Mouse (Mus musculus) layer of hippocampus, adult 8-10 months (tissue): ENCODE results near the gene Traf6. TPM values are rescaled to one million over a fixed set of nuclear protein-coding genes. Genes with fewer than 3 reads are reported as not detected.
"Not testable (repeated sequence)": the region's sequence is repeated elsewhere in the genome, so short reads cannot be mapped to it uniquely, and the experiment has no call there.

ENCODE experiments used
- DNase-seq, 2 experiments: peaks; one replicate each; pipeline ENCODE4 v3.0.0; 2022; ENCODE audit warnings: low spot score in 2 of 2
- total RNA-seq, 4 experiments: library from RNA; stranded (reverse); gene quantifications; 2 replicates each; pipeline ENCODE4 v1.2.4; 2022

The Traf6 gene
- total RNA-seq, 4 experiments from 2014 or later, result 15.4 to 17.1 (median 16.4) TPM

DNA sequence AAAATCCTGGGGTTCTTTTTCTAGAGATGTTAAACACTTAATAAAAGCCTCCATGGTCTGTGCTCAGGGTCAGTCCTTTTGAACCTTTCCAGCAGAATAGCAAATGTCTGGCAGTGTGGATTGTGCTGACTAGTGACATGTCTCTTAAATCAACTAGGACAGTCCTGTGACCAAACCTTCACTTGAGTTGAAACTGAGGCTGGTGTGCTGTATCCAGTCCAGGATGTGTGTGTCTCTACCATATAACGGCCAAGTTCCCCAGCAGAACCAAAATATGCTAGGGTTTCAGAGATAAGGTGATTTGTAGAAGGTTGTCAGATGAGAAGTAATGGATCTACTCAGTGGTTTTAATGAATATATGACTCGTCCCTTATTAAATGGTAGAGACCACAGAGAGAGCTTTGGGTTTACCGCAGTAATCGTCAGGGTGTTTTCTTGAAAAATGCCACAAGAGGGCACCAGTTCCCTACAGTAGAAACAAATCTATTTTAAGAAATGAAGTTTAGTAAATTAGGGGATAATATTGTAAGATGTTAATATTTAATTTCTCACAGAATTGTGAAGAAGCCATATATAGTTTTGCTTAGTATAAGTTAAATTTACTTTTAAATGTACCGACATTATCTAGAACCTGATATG, 15.5 kb downstream of the Traf6 start:
- no peak for DNase-seq

DNA sequence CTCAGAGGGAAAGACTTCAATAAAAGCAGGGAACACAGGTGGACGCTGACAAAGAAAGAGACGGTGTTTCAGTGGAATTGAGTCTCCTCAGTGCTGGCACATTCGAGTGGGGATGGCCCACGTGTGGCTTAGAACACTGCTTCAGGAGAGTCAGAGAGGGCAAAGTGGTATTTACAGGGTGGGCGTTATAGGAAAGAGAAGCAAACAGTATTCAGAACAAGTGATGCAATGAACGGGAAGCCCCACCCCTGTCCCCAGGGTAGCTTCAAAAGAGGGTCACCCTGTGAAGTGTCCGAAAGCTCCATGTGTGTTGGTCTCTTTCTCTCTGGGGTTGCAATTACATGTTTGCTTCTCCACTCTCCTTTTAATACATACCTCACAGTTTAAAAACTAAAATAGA, 17.4 kb downstream of the Traf6 start:
- no peak for DNase-seq

DNA sequence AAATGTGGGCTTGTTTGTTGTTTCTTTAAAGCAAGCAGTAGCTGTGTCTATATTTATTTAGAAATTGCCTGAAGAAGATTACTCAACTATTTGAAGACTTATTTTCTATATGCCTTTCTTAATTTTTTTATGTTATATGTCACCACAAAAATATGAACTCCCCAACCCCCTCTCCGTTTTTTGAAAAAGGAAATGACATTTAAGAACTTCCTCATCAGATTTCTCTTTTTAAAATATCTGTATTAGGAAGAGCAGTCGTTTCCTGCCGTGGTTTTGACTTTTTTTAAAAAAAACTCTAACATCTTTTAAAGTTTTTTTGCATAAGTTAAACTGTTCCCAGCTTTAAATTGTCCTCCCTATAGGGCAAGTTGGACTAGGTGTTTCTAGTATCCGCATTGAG, 21.1 kb downstream of the Traf6 start:
- DNase-seq, result no peak

DNA sequence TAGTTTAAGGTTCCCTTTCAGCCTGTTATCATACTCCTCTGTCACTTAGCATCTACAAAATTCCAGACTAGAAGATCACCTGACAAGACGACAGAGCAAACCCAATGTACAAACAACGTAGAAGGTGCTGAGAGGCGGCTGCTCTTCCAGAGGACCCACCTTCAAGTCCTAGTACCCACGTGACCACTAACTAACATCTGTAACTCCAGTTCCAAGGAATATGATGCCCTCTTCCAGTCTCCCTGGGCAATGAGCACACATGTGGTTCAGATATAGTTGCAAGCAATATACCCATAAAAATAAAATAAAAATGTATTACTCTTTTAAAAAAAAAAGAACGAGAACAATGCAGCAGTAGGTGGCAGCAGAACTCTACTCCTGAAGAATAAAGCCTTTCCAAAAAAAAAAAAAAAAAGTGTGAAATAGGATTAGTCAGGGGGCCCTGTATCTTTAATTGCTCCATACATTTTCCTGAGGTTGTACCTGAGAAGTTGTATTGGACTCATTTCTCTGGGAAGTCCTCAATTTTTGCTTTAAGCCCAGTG, 27.8 kb downstream of the Traf6 start:
- DNase-seq, result no peak

- DNase-seq, result no peak
These were observed 33.4 kb downstream of the Traf6 start for GRCm38 (mm10) chr2:101711608-101712007.

DNA sequence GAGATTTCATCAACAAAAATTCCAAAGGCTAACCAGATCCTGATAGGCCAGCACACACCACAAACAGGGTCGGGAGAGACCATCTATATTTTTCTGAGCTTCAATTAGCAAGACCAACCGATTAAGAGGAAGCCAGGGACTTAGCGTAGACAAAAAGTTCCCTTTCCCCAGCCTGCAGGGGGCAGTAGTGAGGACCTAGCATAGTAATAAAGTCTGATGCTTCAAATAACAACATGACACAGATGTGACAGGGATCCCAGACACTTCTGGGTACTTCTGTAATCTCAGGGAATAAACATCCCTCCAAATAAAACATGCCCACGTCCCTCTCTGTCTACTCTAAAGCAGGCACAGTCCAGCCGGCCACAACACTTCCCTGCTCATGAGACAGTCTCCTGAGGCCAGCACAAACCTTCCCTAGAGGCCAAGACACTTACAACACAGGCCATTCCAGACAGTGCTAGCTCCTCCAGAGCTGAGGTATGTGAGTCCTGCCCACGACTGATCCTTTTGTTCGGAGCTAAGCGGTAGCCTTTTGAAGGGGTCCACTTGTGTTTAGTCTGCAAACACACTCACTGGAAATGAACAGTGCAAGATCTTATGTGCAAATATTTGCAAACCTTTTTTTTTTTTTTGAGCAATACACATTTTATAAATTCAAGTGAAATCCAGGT, 37.6 kb downstream of the Traf6 start:
- DNase-seq, result no peak

DNA sequence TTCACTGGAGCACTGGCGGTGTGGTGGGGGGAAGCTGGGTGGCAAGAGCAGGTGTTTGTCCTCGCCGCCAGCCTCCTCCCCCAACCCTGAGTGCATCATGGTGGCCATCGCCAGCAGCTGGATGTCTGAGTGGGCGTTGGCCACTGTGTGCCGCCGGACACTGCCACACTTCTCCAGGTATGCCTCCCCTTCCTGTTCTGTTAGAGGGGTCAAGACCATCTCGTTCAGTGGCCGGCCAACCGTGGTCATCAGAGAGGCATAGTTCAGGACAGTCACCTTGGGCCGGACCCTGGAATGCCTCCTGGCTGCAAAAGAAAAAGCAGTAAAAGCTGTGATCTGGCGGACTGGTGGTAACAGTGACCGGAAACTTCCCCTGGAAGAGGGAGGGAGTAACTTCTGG, 38.9 kb downstream of the Traf6 start:
- DNase-seq, result no peak

DNA sequence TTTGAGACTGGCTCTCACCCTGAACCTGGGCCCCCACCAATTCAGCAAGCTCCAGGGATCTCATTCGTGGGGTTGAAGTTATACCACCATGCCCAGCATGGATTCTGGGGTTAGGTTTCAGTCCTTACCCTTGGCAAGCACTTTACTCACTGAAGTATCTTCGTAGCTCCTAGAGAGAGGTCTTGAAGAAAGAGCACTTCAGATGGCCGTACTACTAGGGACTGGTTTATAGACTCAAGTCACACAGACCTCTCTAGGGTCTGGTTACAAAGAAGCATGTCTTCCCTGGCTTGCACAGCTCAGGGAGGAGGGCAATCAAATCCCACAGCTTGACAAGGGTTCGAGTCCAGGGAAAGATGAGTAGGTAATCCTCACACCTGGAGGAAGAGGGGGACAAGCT, 43.6 kb downstream of the Traf6 start:
- no peak for DNase-seq

DNA sequence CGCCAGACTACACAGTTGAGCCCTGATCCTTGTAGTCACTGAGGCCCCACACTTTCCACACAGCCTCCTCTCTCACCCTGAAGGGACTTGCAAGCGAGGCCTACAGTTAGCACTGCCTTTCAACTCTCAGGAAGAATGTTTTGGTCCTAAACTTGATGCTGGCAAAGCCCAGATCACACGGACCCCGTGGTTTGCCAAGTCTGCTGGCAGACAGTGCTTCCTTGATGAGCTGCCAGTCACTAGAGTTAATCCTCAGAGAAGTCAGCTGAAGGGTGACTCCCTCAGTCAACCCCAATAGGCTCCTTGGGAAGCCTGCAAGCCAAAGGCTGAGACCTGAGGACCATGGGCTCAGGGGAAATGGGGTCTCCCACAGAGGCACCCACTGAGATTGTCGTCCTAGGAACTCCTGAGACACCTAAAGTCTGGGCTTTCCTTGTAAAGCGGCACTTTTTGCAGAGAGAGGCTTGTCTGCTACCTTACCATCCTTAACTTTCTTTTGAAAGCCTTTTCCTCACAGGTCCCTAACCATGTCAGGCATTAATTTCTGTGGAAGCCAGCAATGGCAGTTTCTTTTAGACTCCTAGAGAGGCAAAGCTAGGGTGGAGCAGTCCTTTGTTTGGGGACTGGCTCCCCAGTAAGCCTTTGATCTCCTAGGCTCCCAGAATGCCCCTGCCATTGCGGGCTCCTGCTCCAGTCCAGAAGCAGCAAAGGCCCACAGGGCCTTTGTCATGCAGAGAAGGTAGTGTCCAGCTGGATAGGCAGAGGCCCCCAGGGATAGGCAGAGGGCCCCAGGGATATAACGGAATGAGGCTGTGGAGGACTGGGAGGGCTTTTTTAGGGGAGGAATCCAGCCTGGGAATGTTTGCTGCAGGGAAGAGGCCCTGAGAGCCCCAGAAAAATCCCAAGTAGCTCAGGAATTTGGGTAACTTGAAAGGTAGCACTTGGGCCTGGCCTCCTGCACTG, 44.4 kb downstream of the Traf6 start:
- DNase-seq, result no peak

- no peak for DNase-seq
These were observed 45.2 kb downstream of the Traf6 start for GRCm38 (mm10) chr2:101723333-101723881.

GRCm38 (mm10) chr2:101727787-101728186, 49.6 kb downstream of the Traf6 start:
- no peak for DNase-seq

DNA sequence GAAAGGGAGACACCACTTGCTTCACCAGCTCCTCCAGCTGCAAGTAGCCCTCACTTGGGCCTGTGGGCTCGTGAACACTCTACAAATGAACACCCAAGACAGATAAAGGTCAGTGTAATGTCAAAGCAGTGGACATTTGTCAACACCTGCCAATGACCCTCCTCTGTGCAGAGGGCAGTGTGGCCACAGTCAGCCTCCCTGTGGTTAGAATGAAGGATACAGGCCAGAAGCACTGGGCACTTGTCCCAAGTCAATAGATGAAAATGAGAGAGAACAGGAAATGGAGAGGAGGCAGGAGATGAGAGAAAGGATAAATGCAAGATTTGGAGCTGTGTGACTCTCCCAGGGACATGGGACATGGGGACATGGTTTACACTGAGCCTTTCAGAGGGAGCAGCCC, 51.2 kb downstream of the Traf6 start:
- no peak for DNase-seq

DNA sequence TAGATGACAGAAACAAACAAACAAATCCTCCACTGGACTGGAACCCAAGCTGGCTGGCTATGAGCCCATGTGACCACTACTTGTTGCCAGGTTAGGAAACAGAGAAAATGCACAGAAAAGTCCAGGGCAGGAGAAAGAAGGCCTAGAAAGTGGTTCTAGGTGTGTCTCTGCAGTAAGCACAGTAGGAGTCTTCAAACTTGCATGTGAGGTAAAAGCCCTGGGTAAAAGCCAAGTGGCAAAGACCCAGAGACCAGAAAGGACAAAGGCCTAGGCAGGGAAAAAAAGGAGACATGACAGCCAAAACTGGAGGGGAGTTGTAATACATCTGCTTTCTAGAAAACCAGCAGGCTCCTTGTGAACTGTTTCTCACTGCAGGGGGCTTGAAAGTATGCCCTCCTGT, 52.7 kb downstream of the Traf6 start:
- no peak for DNase-seq

DNA sequence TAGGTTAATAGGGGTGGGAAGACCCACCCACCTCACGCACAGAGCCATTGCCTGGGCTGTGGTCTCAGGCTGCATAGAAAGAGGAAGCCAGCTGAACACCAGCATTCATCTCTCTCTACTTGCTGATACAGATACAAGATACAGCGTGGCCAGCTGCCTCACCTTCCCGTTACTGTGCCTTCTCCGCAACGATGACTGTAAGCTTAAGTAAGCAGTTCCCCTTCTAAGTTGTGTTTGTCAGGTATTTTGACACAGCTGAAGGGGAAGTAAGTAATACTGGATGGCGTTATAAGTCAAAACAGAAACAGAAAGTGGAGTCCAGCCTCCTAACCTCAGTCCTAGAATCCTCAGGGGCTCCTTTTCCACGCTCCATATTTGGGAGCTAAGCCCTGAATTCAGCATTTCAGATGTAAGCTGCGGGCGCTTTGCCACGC, 54.6 kb downstream of the Traf6 start:
- no peak for DNase-seq

DNA sequence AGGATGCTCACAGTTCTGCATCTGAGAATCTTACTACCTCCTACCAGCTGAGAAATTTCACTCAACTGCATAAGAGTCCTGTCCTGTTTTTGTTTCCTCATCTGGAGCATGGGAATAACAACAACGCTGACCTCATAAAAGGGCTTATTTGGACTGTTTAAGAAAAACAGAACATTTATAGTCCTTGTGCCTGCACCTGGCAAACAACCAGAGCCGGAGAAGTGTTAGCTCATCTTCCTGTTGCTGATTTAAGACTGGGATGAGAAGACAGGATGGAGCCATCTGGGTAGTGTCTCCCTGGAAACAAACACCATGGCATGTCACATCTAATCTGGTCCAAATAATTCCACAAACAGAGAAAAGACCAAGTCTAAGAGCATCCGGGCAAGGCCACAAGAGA, 55.3 kb downstream of the Traf6 start:
- DNase-seq, result peak in 1 of 2 experiments; percentile 29

GRCm38 (mm10) chr2:101739914-101740313, 61.7 kb downstream of the Traf6 start:
- no peak for DNase-seq

- DNase-seq, result no peak
These were observed 63.4 kb downstream of the Traf6 start for GRCm38 (mm10) chr2:101741653-101742052.

- no peak for DNase-seq
These were observed 64.0 kb downstream of the Traf6 start for GRCm38 (mm10) chr2:101742072-101742860.

DNA sequence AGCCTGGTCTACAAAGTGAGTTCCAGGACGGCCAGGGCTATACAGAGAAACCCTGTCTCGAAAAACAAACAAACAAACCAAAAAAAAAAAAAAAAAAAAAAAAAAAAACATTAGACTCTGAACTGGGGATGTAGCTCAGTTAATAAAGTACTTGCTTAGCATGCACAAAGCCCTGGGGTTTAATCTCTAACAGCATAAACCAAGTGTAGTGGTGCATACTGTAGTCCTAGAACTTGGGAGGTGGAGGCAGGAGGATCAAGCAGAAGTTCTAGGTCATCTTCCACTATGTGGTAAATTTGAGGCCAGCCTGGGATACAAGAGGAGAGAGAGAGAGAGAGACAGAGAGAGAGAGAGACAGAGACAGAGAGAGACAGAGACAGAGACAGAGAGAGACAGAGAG, 67.4 kb downstream of the Traf6 start:
- not testable (repeated sequence) for DNase-seq

GRCm38 (mm10) chr2:101746537-101746936, 68.3 kb downstream of the Traf6 start:
- DNase-seq, result no peak
